Mouse (Mus musculus) cerebellum, adult 2 months (tissue): ENCODE measurements around the gene Csnk1d. TPM values are rescaled to one million over a fixed set of nuclear protein-coding genes. Genes with fewer than 3 reads are reported as not detected.

Experiments used
- DNase-seq, 2 experiments: peaks; one replicate each; pipeline ENCODE4 v3.0.0; 2021
- H3K27ac ChIP-seq: fragments of 200-500 bp; 2 replicates; pipeline ENCODE4 v1.5.1; 2012; ENCODE audit warnings: low read length, control low read depth, inconsistent platforms; ENCODE audit not compliant: insufficient read depth
- H3K27me3 ChIP-seq: fragments of 200-500 bp; 2 replicates; pipeline ENCODE4 v1.6.1; 2012; ENCODE audit warnings: inconsistent platforms, mild to moderate bottlenecking, low read length, moderate library complexity; ENCODE audit not compliant: control insufficient read depth, insufficient read depth
- H3K4me1 ChIP-seq: fragments of 200-500 bp; 2 replicates; pipeline ENCODE4 v1.6.1; 2011; ENCODE audit warnings: low read length; ENCODE audit not compliant: control insufficient read depth, insufficient read depth
- H3K4me3 ChIP-seq: fragments of 200-500 bp; replicated peaks from 2 replicates; pipeline ENCODE3; 2011; ENCODE audit warnings: mild to moderate bottlenecking, low read depth, low read length, control low read depth; ENCODE audit not compliant: insufficient read depth
- CTCF ChIP-seq: fragments of 200-500 bp; IDR thresholded peaks from 2 replicates; pipeline ENCODE4 v1.5.1; 2011; ENCODE audit warnings: low read depth, mild to moderate bottlenecking, control low read depth, low read length, moderate library complexity, borderline replicate concordance; ENCODE audit not compliant: insufficient read depth
- POLR2A ChIP-seq: fragments of 200-500 bp; IDR thresholded peaks from 2 replicates; pipeline ENCODE4 v1.6.1; 2011; ENCODE audit warnings: low read length, control low read depth, borderline replicate concordance; ENCODE audit not compliant: insufficient read depth
- WGBS: fragments of 180-500 bp; shearing (Covaris S2); methylation state at CpG from one replicate; pipeline ENCODE4 v1.1.7; 2018; 5-methylcytosine and 5-hydroxymethylcytosine counted together
- polyA plus RNA-seq: library from polyadenylated mRNA; depleted of rRNA; stranded (reverse); fragments of >200 nt; gene quantifications from 2 replicates; pipeline ENCODE4 v1.2.3, GENCODE M21; 2012; rRNA removed

The Csnk1d gene
- polyA plus RNA-seq, 1 experiment, result 111 TPM

GRCm38 (mm10) chr11:120913796-120914195 is 77.3 kb downstream of the Csnk1d start:
- no peaks in the 10 kb centered on the region for H3K4me1 ChIP-seq
- H3K4me3 ChIP-seq, result no peak overlapping the region
- 94% methylated on average over 4 of the region's 4 CpGs for WGBS
- TF ChIP-seq POLR2A, result no peak
- TF ChIP-seq CTCF, result no peak
- H3K27me3 ChIP-seq, result no peaks in the 10 kb centered on the region
- DNase-seq, result no peak
- H3K27ac ChIP-seq, result no peak overlapping the region

Other genes with a start within 250 kb of the Csnk1d start
- gene Hmga1b, start 228.5 kb downstream of the Csnk1d start, polyA plus RNA-seq, result 2.5 and 3.1 TPM in 2 replicates
- 106 and 113 TPM in 2 replicates for gene Rfng, start 207.1 kb downstream of the Csnk1d start, polyA plus RNA-seq
- gene Gps1, start 207.1 kb downstream of the Csnk1d start, polyA plus RNA-seq, result 238 and 248 TPM in 2 replicates
- gene Dus1l, start 194.9 kb downstream of the Csnk1d start, polyA plus RNA-seq, result 47.4 and 52.3 TPM in 2 replicates
- 246 and 274 TPM in 2 replicates for gene Fasn, start 166.8 kb downstream of the Csnk1d start, polyA plus RNA-seq
- 4.4 TPM in 2 replicates for gene Ccdc57, start 58.5 kb downstream of the Csnk1d start, polyA plus RNA-seq
- gene Slc16a3, start 42.9 kb downstream of the Csnk1d start, polyA plus RNA-seq, result 1.6 and 1.9 TPM in 2 replicates
- 0.11 and 0.19 TPM in 2 replicates for gene Cd7, start 48.1 kb upstream of the Csnk1d start, polyA plus RNA-seq
- gene Sectm1b, start 72.2 kb upstream of the Csnk1d start, polyA plus RNA-seq, result not detected in 2 replicates
- not detected in 2 replicates for gene Sectm1a, start 89.9 kb upstream of the Csnk1d start, polyA plus RNA-seq
- not detected in 2 replicates for gene Tex19.2, start 127.3 kb upstream of the Csnk1d start, polyA plus RNA-seq
- 0.11 TPM in 1 of 2 replicates, not detected in the other for gene Tex19.1, start 154.8 kb upstream of the Csnk1d start, polyA plus RNA-seq
- 0.59 and 0.63 TPM in 2 replicates for gene Uts2r, start 168.9 kb upstream of the Csnk1d start, polyA plus RNA-seq
- 54.1 and 61.0 TPM in 2 replicates for gene Hexdc, start 213.1 kb upstream of the Csnk1d start, polyA plus RNA-seq
- gene Ogfod3, start 213.4 kb upstream of the Csnk1d start, polyA plus RNA-seq, result 11.4 and 12.0 TPM in 2 replicates
- gene Cybc1, start 238.0 kb upstream of the Csnk1d start, polyA plus RNA-seq, result 36.2 and 37.4 TPM in 2 replicates
- gene Narf, start 245.9 kb upstream of the Csnk1d start, polyA plus RNA-seq, result 60.4 and 68.9 TPM in 2 replicates